Mouse (Mus musculus) midbrain, embryonic 12.5 days (tissue): ENCODE measurements at regions not wholly inside any gene's neighbourhood (a gene's known extent, or its start where the extent isn't known, plus 50 kb on each side); places are given as distances from the start of the nearest gene placed in this dataset.

Experiments used
- ATAC-seq: fragments of 200-750 bp; cut with Nextera tagmentation; 2 replicates; pipeline ENCODE4 v1.8.0; 2017; ENCODE audit warnings: low read depth, moderate TSS enrichment, moderate library complexity; ENCODE audit not compliant: low FRiP score
- H3K27ac ChIP-seq: fragments of 300-500 bp; sonication (generic); replicated peaks from 2 replicates; pipeline ENCODE4 v1.5.1; 2016; ENCODE audit warnings: mild to moderate bottlenecking
- H3K27me3 ChIP-seq: fragments of 300-500 bp; sonication (generic); 2 replicates; pipeline ENCODE4 v1.6.1; 2016; ENCODE audit warnings: mild to moderate bottlenecking
- H3K36me3 ChIP-seq: fragments of 300-500 bp; sonication (generic); 2 replicates; pipeline ENCODE4 v1.6.1; 2016
- H3K4me1 ChIP-seq: fragments of 300-500 bp; sonication (generic); 2 replicates; pipeline ENCODE4 v1.6.1; 2016
- H3K4me2 ChIP-seq: fragments of 300-500 bp; sonication (generic); replicated peaks from 2 replicates; pipeline ENCODE4 v1.6.1; 2016; ENCODE audit warnings: mild to moderate bottlenecking, moderate library complexity
- H3K4me3 ChIP-seq: fragments of 300-500 bp; sonication (generic); 2 replicates; pipeline ENCODE4 v1.5.1; 2016; ENCODE audit warnings: mild to moderate bottlenecking
- H3K9ac ChIP-seq: fragments of 300-500 bp; sonication (generic); replicated peaks from 2 replicates; pipeline ENCODE4 v1.6.1; 2016; ENCODE audit warnings: mild to moderate bottlenecking, moderate library complexity
- H3K9me3 ChIP-seq: fragments of 300-500 bp; sonication (generic); 2 replicates; pipeline ENCODE4 v1.6.1; 2016; ENCODE audit warnings: mild to moderate bottlenecking
- WGBS: fragments of 180-500 bp; shearing (Covaris S2); methylation state at CpG from one replicate; pipeline ENCODE4 v1.1.7; 2016; 5-methylcytosine and 5-hydroxymethylcytosine counted together

GRCm38 (mm10) chr1:142838663-142839062 lies 801.8 kb upstream of the B3galt2 start:
- Histone ChIP-seq H3K27me3 (no peaks in the 10 kb centered on the region), H3K27ac (no peak overlapping the region), H3K36me3 (no peaks in the 10 kb centered on the region), H3K4me2 (no peak overlapping the region), H3K9ac (no peak overlapping the region), H3K9me3 (no peaks in the 10 kb centered on the region), H3K4me3 (no peak overlapping the region), H3K4me1 (no peaks in the 10 kb centered on the region)
- 0 out of 2 replicates have a peak, but pooled peaks have one; percentile 34 for ATAC-seq
- WGBS: 69% methylated on average over 4 of the region's 4 CpGs

- no peak for ATAC-seq
- Histone ChIP-seq H3K4me3 (no peak overlapping the region), H3K9me3 (no peaks in the 10 kb centered on the region), H3K36me3 (no peaks in the 10 kb centered on the region), H3K9ac (no peak overlapping the region), H3K4me1 (no peaks in the 10 kb centered on the region), H3K27ac (no peak overlapping the region), H3K27me3 (no peaks in the 10 kb centered on the region), H3K4me2 (no peak overlapping the region)
- 79% methylated on average over 4 of the region's 4 CpGs for WGBS
These were observed 773.3 kb upstream of the B3galt2 start for GRCm38 (mm10) chr1:142867024-142867700.

- H3K36me3 ChIP-seq: no peaks in the 10 kb centered on the region
- ATAC-seq: no peak
- H3K9ac ChIP-seq: no peak overlapping the region
- H3K27me3 ChIP-seq: no peaks in the 10 kb centered on the region
- H3K4me3 ChIP-seq: no peak overlapping the region
- no peaks in the 10 kb centered on the region for H3K9me3 ChIP-seq
- no peak overlapping the region for H3K4me2 ChIP-seq
- no peaks in the 10 kb centered on the region for H3K4me1 ChIP-seq
- no peak overlapping the region for H3K27ac ChIP-seq
These were observed 748.6 kb upstream of the B3galt2 start for GRCm38 (mm10) chr1:142891842-142892241.

- H3K4me2 ChIP-seq: no peak overlapping the region
- H3K4me3 ChIP-seq: no peak overlapping the region
- no peaks in the 10 kb centered on the region for H3K9me3 ChIP-seq
- no peaks in the 10 kb centered on the region for H3K27me3 ChIP-seq
- no peaks in the 10 kb centered on the region for H3K36me3 ChIP-seq
- no peak overlapping the region for H3K9ac ChIP-seq
- no peak overlapping the region for H3K27ac ChIP-seq
- WGBS: 90% methylated on average over 2 of the region's 2 CpGs
- H3K4me1 ChIP-seq: no peaks in the 10 kb centered on the region
- ATAC-seq: no peak
These were observed 747.3 kb upstream of the B3galt2 start for GRCm38 (mm10) chr1:142893156-142893555.

- no peaks in the 10 kb centered on the region for H3K27me3 ChIP-seq
- no peak overlapping the region for H3K9ac ChIP-seq
- H3K4me2 ChIP-seq: no peak overlapping the region
- no peaks in the 10 kb centered on the region for H3K4me1 ChIP-seq
- no peaks in the 10 kb centered on the region for H3K9me3 ChIP-seq
- H3K27ac ChIP-seq: no peak overlapping the region
- H3K36me3 ChIP-seq: no peaks in the 10 kb centered on the region
- H3K4me3 ChIP-seq: no peak overlapping the region
- ATAC-seq: no peak
These were observed 746.3 kb upstream of the B3galt2 start for GRCm38 (mm10) chr1:142894145-142894544.

GRCm38 (mm10) chr1:142895081-142895480 lies 745.4 kb upstream of the B3galt2 start:
- Histone ChIP-seq H3K9ac (no peak overlapping the region), H3K36me3 (no peaks in the 10 kb centered on the region), H3K4me2 (no peak overlapping the region), H3K27me3 (no peaks in the 10 kb centered on the region), H3K9me3 (no peaks in the 10 kb centered on the region), H3K4me3 (no peak overlapping the region), H3K27ac (no peak overlapping the region), H3K4me1 (no peaks in the 10 kb centered on the region)
- no peak for ATAC-seq
- 79% methylated on average over 1 of the region's 1 CpGs for WGBS

- Histone ChIP-seq H3K9me3 (no peaks in the 10 kb centered on the region), H3K27ac (no peak overlapping the region), H3K4me3 (no peak overlapping the region), H3K36me3 (no peaks in the 10 kb centered on the region), H3K4me2 (no peak overlapping the region), H3K9ac (no peak overlapping the region), H3K27me3 (no peaks in the 10 kb centered on the region), H3K4me1 (no peaks in the 10 kb centered on the region)
- 85% methylated on average over 4 of the region's 4 CpGs for WGBS
- no peak for ATAC-seq
These were observed 730.6 kb upstream of the B3galt2 start for GRCm38 (mm10) chr1:142909907-142910306.

- Histone ChIP-seq H3K9ac (no peak overlapping the region), H3K4me2 (no peak overlapping the region), H3K36me3 (no peaks in the 10 kb centered on the region), H3K4me1 (no peaks in the 10 kb centered on the region), H3K4me3 (no peak overlapping the region), H3K9me3 (no peaks in the 10 kb centered on the region), H3K27ac (no peak overlapping the region), H3K27me3 (no peaks in the 10 kb centered on the region)
- 82% methylated on average over 3 of the region's 3 CpGs for WGBS
- ATAC-seq: no peak
These were observed 683.8 kb upstream of the B3galt2 start for GRCm38 (mm10) chr1:142956686-142957085.

- Histone ChIP-seq H3K4me3 (no peak overlapping the region), H3K36me3 (no peaks in the 10 kb centered on the region), H3K27ac (no peak overlapping the region), H3K4me1 (no peaks in the 10 kb centered on the region), H3K27me3 (no peaks in the 10 kb centered on the region), H3K9me3 (no peaks in the 10 kb centered on the region), H3K4me2 (no peak overlapping the region), H3K9ac (no peak overlapping the region)
- no peak for ATAC-seq
These were observed 669.0 kb upstream of the B3galt2 start for GRCm38 (mm10) chr1:142971475-142971874.

GRCm38 (mm10) chr1:142973387-142973786 lies 667.1 kb upstream of the B3galt2 start:
- Histone ChIP-seq H3K4me3 (no peak overlapping the region), H3K9me3 (no peaks in the 10 kb centered on the region), H3K4me2 (no peak overlapping the region), H3K4me1 (no peaks in the 10 kb centered on the region), H3K36me3 (no peaks in the 10 kb centered on the region), H3K27me3 (no peaks in the 10 kb centered on the region), H3K9ac (no peak overlapping the region), H3K27ac (no peak overlapping the region)
- no peak for ATAC-seq
- WGBS: 85% methylated on average over 2 of the region's 2 CpGs

- WGBS: 85% methylated on average over 5 of the region's 5 CpGs
- no peak for ATAC-seq
- H3K9me3 ChIP-seq: no peaks in the 10 kb centered on the region
These were observed 657.5 kb upstream of the B3galt2 start for GRCm38 (mm10) chr1:142982994-142983393.

GRCm38 (mm10) chr1:142983641-142984040 lies 656.8 kb upstream of the B3galt2 start:
- Histone ChIP-seq H3K36me3 (no peaks in the 10 kb centered on the region), H3K4me1 (0 out of 2 replicates have a peak, but pooled peaks cover 4% of the 10 kb centered on the region), H3K4me2 (no peak overlapping the region), H3K9me3 (no peaks in the 10 kb centered on the region), H3K4me3 (no peak overlapping the region), H3K27me3 (no peaks in the 10 kb centered on the region), H3K27ac (no peak overlapping the region), H3K9ac (no peak overlapping the region)
- 86% methylated on average over 3 of the region's 3 CpGs for WGBS
- ATAC-seq: no peak

More at GRCm38 (mm10) chr1:142982994-142983393, 657.5 kb upstream of the B3galt2 start:
- Histone ChIP-seq H3K36me3 (no peaks in the 10 kb centered on the region), H3K4me3 (no peak overlapping the region), H3K9ac (no peak overlapping the region), H3K27ac (no peak overlapping the region), H3K27me3 (no peaks in the 10 kb centered on the region), H3K4me1 (0 out of 2 replicates have a peak, but pooled peaks cover 4% of the 10 kb centered on the region), H3K4me2 (no peak overlapping the region)

GRCm38 (mm10) chr1:142985516-142985915 lies 654.9 kb upstream of the B3galt2 start:
- no peak for ATAC-seq

More at GRCm38 (mm10) chr1:142985516-142985915, 654.9 kb upstream of the B3galt2 start:
- no peaks in the 10 kb centered on the region for H3K9me3 ChIP-seq
- H3K27ac ChIP-seq: no peak overlapping the region
- H3K4me1 ChIP-seq: 0 out of 2 replicates have a peak, but pooled peaks cover 4% of the 10 kb centered on the region
- H3K9ac ChIP-seq: no peak overlapping the region
- H3K4me3 ChIP-seq: no peak overlapping the region
- H3K27me3 ChIP-seq: no peaks in the 10 kb centered on the region
- no peaks in the 10 kb centered on the region for H3K36me3 ChIP-seq
- H3K4me2 ChIP-seq: no peak overlapping the region
- WGBS: 69% methylated on average over 1 of the region's 1 CpGs
